Mouse (Mus musculus): ENCODE results near the gene Top3b.
A peak's percentile ranks its signal among the peaks of the same experiment; 100 is the strongest.
"Not testable (repeated sequence)": the region's sequence is repeated elsewhere in the genome, so short reads cannot be mapped to it uniquely, and the experiment has no call there.

The Top3b gene

DNA sequence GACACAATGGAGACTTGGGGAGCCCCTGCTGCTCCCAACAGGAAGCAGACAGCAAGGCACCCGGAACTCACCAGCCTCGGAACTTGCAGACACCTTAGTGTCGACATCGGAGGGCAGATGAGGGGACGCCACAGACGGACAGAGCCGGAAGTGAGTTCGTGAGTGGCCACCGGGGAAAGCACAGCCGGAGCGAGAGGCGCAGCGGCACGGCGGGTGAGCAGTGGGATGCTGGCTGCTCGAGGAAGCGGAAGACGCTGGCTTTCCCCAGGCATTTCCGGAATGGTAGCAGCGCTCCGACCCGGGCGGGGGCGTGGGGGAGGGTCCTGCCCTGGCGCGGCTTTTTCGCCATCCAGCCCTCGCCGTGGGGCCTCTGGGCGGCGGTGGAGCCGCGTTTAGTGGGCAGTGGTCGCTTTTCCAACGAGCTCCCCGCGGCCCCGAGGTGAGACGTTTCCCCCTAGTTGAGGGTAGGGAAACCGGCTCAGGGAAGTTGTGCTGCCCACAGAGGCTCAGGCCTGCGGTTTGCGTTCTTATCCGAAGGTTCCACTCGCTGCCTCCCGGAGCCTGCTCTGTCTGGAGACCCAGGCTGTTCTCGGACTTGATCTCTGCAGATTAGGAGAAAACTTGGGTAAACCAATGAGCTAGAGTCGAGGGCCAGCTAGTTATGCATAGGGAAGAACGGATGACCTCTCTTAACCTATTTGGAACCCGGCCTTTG lies at the start of gene Top3b, which contains the start of gene Vpreb1:
Gene Top3b (plus strand): TSS at position 120 of the 715 bp plus-strand sequence.
Gene Vpreb1 (minus strand): TSS at position 227 of the 715 bp plus-strand sequence.
- no peaks in the 10 kb centered on the region for H3K36me3 ChIP-seq (ENCODE audit: control insufficient read depth, insufficient read depth, low read length, poor library complexity, severe bottlenecking)
- H3K27me3 ChIP-seq (ENCODE audit: control insufficient read depth, insufficient read depth, low read length, poor library complexity, severe bottlenecking): no peaks in the 10 kb centered on the region
- DNase-seq (ENCODE audit: low read depth, low spot score): peak; percentile 93

DNA sequence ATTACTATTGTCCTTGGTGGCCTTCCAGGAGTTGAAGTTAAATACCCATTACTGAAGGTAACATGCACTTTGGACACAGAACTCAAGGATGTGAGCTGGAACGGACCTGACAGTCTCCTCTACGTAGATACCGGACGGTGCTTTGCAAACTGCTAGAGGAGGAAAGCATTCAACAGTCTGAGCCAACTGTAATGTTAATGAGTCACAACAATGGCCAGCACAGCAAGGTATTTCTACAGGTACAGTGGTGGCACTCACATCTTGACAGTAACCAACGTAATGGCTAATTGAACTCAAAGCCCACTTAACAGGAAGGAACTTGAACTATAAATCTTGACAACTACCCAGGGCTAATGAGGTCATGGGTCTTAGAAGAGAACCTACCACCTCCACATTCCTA lies 45.1 kb upstream of the Top3b start:
- Histone ChIP-seq H3K27me3 (ENCODE audit: control insufficient read depth, insufficient read depth, low read length, poor library complexity, severe bottlenecking) (no peaks in the 10 kb centered on the region), H3K36me3 (ENCODE audit: control insufficient read depth, insufficient read depth, low read length, poor library complexity, severe bottlenecking) (no peaks in the 10 kb centered on the region)
- no peak for DNase-seq (ENCODE audit: low read depth, low spot score)

DNA sequence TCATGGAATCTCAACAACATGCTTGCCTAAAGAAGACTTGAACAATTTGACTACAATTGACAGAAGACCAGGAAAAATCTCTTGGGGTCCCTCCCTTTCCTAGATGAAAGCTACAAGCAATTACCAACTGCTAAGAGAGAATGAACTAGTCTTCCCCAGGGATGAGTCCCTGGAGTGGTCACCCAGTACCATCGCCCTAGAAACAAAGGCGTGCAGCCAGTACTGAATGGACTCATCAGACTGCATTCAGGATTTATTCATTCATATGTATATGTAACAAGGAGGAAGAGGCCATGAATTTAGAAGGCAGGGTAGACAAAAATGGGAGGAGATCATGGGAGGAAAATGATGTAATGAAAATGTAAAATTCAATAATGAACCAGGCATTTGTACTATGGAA lies 44.3 kb upstream of the Top3b start:
- Histone ChIP-seq H3K27me3 (ENCODE audit: control insufficient read depth, insufficient read depth, low read length, poor library complexity, severe bottlenecking) (no peaks in the 10 kb centered on the region), H3K36me3 (ENCODE audit: control insufficient read depth, insufficient read depth, low read length, poor library complexity, severe bottlenecking) (no peaks in the 10 kb centered on the region)
- no peak for DNase-seq (ENCODE audit: low read depth, low spot score)

DNA sequence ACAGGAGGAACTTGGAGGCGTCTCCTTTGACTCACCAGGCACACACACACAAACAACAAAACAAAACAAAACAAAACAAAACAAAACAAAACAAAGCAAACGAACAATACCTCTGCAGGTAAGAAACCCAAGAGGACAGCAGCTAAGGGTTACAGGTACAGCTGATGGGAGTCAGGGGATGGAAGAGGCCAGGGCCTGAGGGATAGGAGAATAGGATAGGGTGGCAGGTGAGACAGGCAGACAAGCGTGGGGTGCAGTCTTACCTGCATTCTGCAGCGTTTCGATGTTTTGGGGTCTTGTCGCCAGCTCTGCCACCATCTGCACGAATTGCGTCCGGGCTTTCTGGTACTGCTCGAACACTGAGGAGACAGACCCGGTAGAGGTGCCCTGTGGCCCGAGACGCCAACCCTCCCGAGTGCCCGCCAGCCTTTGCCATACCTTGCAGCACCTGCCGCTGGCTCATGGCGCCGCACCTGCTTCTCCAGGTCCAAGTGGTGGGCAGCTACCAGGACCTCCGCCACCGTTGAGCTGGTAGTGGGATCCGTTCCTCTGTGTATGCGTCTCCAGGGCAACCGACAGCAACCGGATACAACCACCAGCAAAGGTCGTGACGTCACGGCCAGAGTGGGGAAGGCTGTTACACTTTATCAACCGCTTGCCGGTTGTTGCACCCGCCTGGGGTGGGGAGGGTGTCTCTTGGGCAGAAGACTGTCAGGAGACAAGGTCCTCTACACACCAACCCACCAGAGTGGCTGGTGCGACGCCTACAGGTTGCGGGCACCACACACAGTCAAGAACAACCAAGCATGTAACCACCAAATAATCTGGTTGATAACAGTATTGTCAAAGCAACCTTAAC lies 41.5 kb upstream of the Top3b start, which contains the start of gene Spag6l:
Gene Spag6l (minus strand): TSS at position 700 of the 859 bp plus-strand sequence.
- DNase-seq (ENCODE audit: low read depth, low spot score): peak; percentile 89
- Histone ChIP-seq H3K27me3 (ENCODE audit: control insufficient read depth, insufficient read depth, low read length, poor library complexity, severe bottlenecking) (no peaks in the 10 kb centered on the region), H3K36me3 (ENCODE audit: control insufficient read depth, insufficient read depth, low read length, poor library complexity, severe bottlenecking) (no peaks in the 10 kb centered on the region)

DNA sequence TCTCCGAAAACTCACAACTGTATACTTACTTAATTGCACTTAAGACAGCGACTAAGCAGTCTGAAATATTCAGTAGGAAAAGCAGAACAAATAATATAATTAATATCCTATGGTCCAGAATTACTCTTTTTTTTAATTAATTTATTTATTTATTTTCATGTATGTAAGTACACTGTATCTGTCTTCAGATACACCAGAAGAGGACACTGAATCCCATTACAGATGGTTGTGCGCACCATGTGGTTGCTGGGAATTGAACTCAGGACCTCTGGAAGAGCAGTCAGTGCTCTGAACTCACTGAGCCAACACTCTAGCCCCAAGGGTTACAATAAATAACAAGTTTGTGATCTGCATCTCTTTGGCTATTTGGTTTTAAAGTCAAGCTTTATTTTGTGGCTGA lies 40.9 kb upstream of the Top3b start:
- DNase-seq (ENCODE audit: low read depth, low spot score): no peak
- Histone ChIP-seq H3K27me3 (ENCODE audit: control insufficient read depth, insufficient read depth, low read length, poor library complexity, severe bottlenecking) (no peaks in the 10 kb centered on the region), H3K36me3 (ENCODE audit: control insufficient read depth, insufficient read depth, low read length, poor library complexity, severe bottlenecking) (no peaks in the 10 kb centered on the region)

DNA sequence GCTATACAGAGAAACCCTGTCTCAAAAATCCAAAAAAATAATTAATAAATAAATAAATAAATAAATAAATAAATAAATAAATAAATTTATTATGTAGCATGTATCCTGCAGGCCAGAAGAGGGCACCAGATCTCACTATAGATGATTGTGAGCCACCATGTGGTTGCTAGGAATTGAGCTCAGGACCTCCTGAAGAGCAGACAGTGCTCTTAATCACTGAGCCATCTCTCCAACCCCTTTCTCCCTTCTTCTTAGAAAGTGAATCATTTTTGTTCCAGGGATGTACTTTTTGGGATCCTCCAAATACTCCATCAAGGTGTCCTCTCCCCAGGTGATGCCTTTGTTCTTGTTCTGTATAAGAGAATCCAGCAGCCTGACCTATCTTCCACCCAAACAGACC lies 21.3 kb upstream of the Top3b start:
- no peaks in the 10 kb centered on the region for H3K36me3 ChIP-seq (ENCODE audit: control insufficient read depth, insufficient read depth, low read length, poor library complexity, severe bottlenecking)
- no peaks in the 10 kb centered on the region for H3K27me3 ChIP-seq (ENCODE audit: control insufficient read depth, insufficient read depth, low read length, poor library complexity, severe bottlenecking)
- DNase-seq (ENCODE audit: low read depth, low spot score): no peak

DNA sequence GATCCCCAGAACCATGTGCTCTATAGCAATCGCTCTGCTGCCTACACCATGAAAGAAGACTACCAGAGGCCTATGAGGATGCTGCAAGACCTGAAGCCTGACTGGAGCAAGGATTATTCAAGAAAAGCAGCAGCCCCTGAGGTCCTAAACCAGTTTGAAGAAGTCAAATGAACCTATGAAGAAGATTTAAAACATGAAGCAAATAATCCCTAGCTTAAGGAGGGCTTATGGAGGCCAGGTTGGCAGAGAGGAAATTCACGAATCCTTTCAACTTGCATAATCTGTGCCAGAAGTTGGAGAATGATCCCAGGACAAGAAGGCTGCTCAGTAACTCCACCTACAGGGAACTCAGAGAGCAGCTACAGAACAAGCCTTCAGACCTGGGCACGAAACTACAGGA lies 18.1 kb upstream of the Top3b start:
- DNase-seq (ENCODE audit: low read depth, low spot score): no peak
- Histone ChIP-seq H3K36me3 (ENCODE audit: control insufficient read depth, insufficient read depth, low read length, poor library complexity, severe bottlenecking) (no peaks in the 10 kb centered on the region), H3K27me3 (ENCODE audit: control insufficient read depth, insufficient read depth, low read length, poor library complexity, severe bottlenecking) (no peaks in the 10 kb centered on the region)

DNA sequence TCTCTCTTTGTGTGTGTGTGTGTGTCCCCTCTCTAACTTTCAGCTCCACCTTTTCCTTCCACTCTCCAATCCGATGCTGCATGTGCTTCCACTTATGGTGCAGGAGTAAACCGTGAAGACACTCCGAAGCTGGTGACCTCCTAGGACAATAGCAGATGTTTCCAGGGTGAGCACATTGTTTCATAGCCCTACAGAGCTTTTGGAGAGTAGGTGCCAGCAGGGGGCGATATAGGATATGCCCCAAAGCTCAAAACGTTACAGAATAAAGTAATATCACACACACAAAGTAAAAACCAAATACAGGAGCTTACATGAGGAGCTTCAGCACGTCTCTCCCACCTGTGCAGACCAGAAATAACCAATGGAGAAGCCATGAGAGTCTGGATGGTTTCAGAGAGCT lies 15.7 kb upstream of the Top3b start:
- DNase-seq (ENCODE audit: low read depth, low spot score): peak; percentile 80
- no peaks in the 10 kb centered on the region for H3K36me3 ChIP-seq (ENCODE audit: control insufficient read depth, insufficient read depth, low read length, poor library complexity, severe bottlenecking)
- no peaks in the 10 kb centered on the region for H3K27me3 ChIP-seq (ENCODE audit: control insufficient read depth, insufficient read depth, low read length, poor library complexity, severe bottlenecking)

DNA sequence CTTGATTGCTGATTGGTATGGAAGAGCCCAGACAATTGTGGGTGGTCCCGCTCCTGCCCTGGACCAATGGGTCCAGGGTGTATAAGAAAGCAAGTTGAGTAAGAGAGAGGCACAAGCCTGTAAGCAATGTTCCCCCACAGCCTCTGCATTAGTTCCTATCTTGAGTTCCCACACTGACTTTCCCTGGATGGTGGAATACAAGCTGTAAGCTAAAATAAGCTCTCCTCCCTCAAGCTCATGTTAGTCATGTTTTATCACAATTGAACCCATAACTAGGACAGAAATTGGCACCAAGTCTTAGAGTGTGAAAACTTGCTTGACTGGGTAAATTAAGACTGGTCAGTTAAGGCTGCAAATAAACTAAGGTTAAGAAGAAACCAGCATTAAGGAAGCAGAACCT lies 15.0 kb upstream of the Top3b start:
- DNase-seq (ENCODE audit: low read depth, low spot score): no peak
- H3K36me3 ChIP-seq (ENCODE audit: control insufficient read depth, insufficient read depth, low read length, poor library complexity, severe bottlenecking): no peaks in the 10 kb centered on the region

DNA sequence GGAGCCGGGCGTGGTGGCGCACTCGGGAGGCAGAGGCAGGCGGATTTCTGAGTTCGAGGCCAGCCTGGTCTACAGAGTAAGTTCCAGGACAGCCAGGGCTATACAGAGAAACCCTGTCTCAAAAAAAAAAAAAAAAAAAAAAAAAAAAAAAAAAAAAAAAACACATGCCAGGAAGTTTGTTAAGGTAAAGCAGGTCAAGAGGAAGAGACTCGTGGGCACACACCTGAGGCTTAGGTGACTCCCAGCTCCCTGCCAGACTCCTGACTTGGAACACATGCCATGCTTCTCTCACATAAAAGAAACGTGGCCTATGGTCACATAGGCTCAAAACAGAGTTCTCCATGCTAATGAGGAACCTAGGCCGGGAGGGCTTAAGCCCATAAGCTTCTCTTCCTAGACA lies 14.5 kb upstream of the Top3b start:
- not testable (repeated sequence) for H3K27me3 ChIP-seq (ENCODE audit: control insufficient read depth, insufficient read depth, low read length, poor library complexity, severe bottlenecking); H3K36me3 ChIP-seq (ENCODE audit: control insufficient read depth, insufficient read depth, low read length, poor library complexity, severe bottlenecking); DNase-seq (ENCODE audit: low read depth, low spot score)

More for the DNA sequence above, 15.0 kb upstream of the Top3b start:
- no peaks in the 10 kb centered on the region for H3K27me3 ChIP-seq (ENCODE audit: control insufficient read depth, insufficient read depth, low read length, poor library complexity, severe bottlenecking)

DNA sequence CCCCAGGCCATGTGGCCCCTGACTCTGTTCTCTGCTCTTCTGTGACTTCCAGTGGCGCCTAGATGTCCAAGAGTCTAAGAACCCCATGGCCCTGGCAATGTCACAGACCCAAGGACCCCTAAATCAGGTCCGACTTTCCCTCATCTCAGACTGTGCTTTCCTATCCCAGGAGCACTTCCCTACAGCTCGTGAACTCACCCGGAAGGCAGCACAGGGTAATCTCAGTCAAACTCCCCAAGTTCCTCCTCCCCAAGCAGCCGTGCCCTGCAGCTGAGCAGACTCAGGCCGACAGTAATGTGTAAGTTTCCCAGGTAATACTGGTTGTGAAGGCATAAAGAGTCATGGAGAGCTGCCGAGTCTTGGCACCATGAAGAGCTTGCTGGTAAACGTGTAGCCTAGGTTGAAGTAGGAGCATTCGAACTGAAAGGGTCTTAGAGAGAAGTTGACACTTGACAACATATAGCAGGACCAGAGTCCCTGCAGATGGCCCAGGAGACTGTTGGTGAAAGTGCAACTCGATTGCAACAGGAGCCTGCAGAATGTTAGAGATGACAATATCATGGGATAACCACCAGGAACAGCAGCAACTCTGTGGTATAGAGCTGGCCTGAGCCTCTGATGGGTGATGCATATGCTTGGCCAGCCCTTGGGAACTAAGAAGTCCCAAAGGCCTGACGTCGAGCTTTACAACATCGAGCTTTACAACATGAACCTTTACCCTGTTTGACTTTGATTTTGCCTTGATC lies 13.6 kb upstream of the Top3b start:
- DNase-seq (ENCODE audit: low read depth, low spot score): no peak
- Histone ChIP-seq H3K36me3 (ENCODE audit: control insufficient read depth, insufficient read depth, low read length, poor library complexity, severe bottlenecking) (no peaks in the 10 kb centered on the region), H3K27me3 (ENCODE audit: control insufficient read depth, insufficient read depth, low read length, poor library complexity, severe bottlenecking) (no peaks in the 10 kb centered on the region)

DNA sequence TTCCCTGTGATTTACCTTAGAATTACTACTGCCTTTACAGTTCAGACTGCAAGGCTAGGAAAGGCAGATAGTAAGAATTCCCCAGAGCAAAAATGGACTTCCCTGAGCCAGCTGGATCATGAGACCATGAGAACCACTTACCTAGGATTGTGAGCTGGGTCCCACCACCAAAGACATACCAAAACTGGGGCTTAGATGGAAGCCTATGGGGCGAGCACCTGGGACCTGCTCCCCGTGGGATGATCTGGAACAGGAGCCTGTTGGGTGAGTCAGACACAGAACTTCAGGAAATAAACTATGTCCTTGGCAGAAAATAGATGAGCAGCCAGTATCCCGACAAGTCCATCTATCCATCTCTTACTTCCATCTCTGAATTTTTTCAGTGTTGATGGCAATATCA lies 8.2 kb upstream of the Top3b start:
- no peaks in the 10 kb centered on the region for H3K36me3 ChIP-seq (ENCODE audit: control insufficient read depth, insufficient read depth, low read length, poor library complexity, severe bottlenecking)
- no peak for DNase-seq (ENCODE audit: low read depth, low spot score)
- H3K27me3 ChIP-seq (ENCODE audit: control insufficient read depth, insufficient read depth, low read length, poor library complexity, severe bottlenecking): no peaks in the 10 kb centered on the region

DNA sequence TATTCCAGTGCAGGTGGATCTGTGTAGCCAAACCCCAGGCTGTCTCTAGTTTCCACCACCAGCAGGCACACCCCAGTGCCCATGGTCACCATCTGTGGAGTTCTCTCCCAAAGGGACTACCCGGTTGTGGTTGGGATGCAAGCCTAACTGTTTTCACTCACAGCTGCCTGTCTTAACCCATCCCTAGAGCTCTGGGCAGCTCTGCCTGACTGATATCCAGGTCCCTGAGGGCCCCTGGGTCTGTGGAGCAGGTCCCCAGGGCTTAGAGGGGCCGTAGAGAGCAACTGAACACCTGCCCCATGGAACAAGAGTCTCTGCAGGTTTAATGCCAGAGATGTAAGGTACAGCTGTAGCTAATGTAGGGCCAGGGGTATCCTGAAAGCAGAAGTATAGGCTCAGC lies 6.6 kb upstream of the Top3b start, which contains the start of gene Igll1:
Gene Igll1 (minus strand): TSS at position 8 of the 400 bp plus-strand sequence.
- Histone ChIP-seq H3K36me3 (ENCODE audit: control insufficient read depth, insufficient read depth, low read length, poor library complexity, severe bottlenecking) (no peaks in the 10 kb centered on the region), H3K27me3 (ENCODE audit: control insufficient read depth, insufficient read depth, low read length, poor library complexity, severe bottlenecking) (no peaks in the 10 kb centered on the region)
- DNase-seq (ENCODE audit: low read depth, low spot score): no peak

DNA sequence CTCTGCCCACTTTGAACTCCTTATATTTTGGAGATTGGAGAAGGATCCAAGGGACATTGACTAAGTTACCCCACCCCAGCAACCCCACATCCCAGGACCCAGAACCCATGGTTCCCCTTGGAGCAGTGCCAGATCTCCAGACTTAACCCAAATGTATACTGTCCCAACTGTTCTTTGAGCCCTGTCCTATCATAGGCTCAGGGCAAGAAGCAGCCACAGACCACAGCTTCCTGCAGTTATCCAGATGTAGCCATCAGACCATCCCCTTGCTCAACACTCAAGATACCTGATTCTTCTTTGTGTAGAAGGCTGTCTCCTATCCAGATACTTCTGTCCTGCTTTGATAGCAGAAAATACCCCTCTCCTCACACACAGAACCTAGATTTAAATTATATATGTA lies 5.3 kb upstream of the Top3b start:
- DNase-seq (ENCODE audit: low read depth, low spot score): peak; percentile 20
- H3K27me3 ChIP-seq (ENCODE audit: control insufficient read depth, insufficient read depth, low read length, poor library complexity, severe bottlenecking): no peaks in the 10 kb centered on the region
- no peaks in the 10 kb centered on the region for H3K36me3 ChIP-seq (ENCODE audit: control insufficient read depth, insufficient read depth, low read length, poor library complexity, severe bottlenecking)

All from splenic B cell, adult 2 months (primary cell).